Mouse (Mus musculus) spleen, postnatal 36 days (tissue): Measurements from ENCODE around the gene Lpp.
A peak's percentile ranks its signal among the peaks of the same experiment; 100 is the strongest.

Source experiments
- DNase-seq, 2 experiments: peaks; one replicate each; pipeline ENCODE4 v3.0.0; 2022; ENCODE audit warnings: low spot score in 2 of 2, mixed read lengths in 1 of 2

The Lpp gene

GRCm38 (mm10) chr16:24392651-24393555, at the start of gene Lpp:
TSS of gene Lpp (plus strand) at chr16:24393507.
- DNase-seq = peak; percentile 57 to 58

- DNase-seq = peak; percentile 54 to 60
These were observed 45.5 kb upstream of the Lpp start for GRCm38 (mm10) chr16:24347582-24348411.

- no peak for DNase-seq
These were observed 43.0 kb upstream of the Lpp start for GRCm38 (mm10) chr16:24350306-24350705.

GRCm38 (mm10) chr16:24350751-24351150, 42.6 kb upstream of the Lpp start:
- no peak for DNase-seq

- DNase-seq = no peak
These were observed 41.5 kb upstream of the Lpp start for GRCm38 (mm10) chr16:24351811-24352210.

GRCm38 (mm10) chr16:24353816-24354215, 39.5 kb upstream of the Lpp start:
- DNase-seq = no peak

- no peak for DNase-seq
These were observed 31.6 kb upstream of the Lpp start for GRCm38 (mm10) chr16:24361667-24362066.

GRCm38 (mm10) chr16:24364030-24364687, 29.1 kb upstream of the Lpp start:
- DNase-seq = no peak

- no peak for DNase-seq
These were observed 27.4 kb upstream of the Lpp start for GRCm38 (mm10) chr16:24365900-24366299.

- DNase-seq = no peak
These were observed 26.2 kb upstream of the Lpp start for GRCm38 (mm10) chr16:24367071-24367470.

GRCm38 (mm10) chr16:24367506-24367905, 25.8 kb upstream of the Lpp start:
- no peak for DNase-seq

- no peak for DNase-seq
These were observed 16.8 kb upstream of the Lpp start for GRCm38 (mm10) chr16:24376478-24376877.

GRCm38 (mm10) chr16:24390596-24390995, 2.7 kb upstream of the Lpp start:
- no peak for DNase-seq

- DNase-seq = no peak
These were observed 2.2 kb upstream of the Lpp start for GRCm38 (mm10) chr16:24391111-24391510.

- DNase-seq = no peak
These were observed 1.4 kb upstream of the Lpp start for GRCm38 (mm10) chr16:24391901-24392300.

- DNase-seq = peak; percentile 42 to 50
These were observed 376 bp downstream of the Lpp start for GRCm38 (mm10) chr16:24393556-24394210.

GRCm38 (mm10) chr16:24394211-24394991, 1.1 kb downstream of the Lpp start:
- no peak for DNase-seq

- no peak for DNase-seq
These were observed 1.8 kb downstream of the Lpp start for GRCm38 (mm10) chr16:24395100-24395499.

GRCm38 (mm10) chr16:24396504-24396903, 3.2 kb downstream of the Lpp start:
- DNase-seq = no peak

GRCm38 (mm10) chr16:24398476-24398875, 5.2 kb downstream of the Lpp start:
- no peak for DNase-seq

- DNase-seq = no peak
These were observed 5.6 kb downstream of the Lpp start for GRCm38 (mm10) chr16:24398893-24399292.
